Mouse (Mus musculus) midbrain, postnatal 0 days (tissue): ENCODE measurements around the gene Scyl1. TPM values are rescaled to one million over a fixed set of nuclear protein-coding genes. Genes with fewer than 3 reads are reported as not detected.

Experiments used
- ATAC-seq: fragments of 200-750 bp; cut with Nextera tagmentation; 2 replicates; pipeline ENCODE4 v1.8.0; 2017; ENCODE audit warnings: moderate number of reproducible peaks, mild to moderate bottlenecking, moderate TSS enrichment, moderate library complexity; ENCODE audit not compliant: low FRiP score
- DNase-seq: peaks from one replicate; pipeline ENCODE4 v3.0.0-alpha.2; 2015; ENCODE audit warnings: low spot score
- H3K27ac ChIP-seq: fragments of 300-500 bp; sonication (generic); 2 replicates; pipeline ENCODE4 v1.5.1; 2014; ENCODE audit warnings: low read depth, mild to moderate bottlenecking, low read length, mixed read lengths
- H3K27me3 ChIP-seq: fragments of 300-500 bp; sonication (generic); 2 replicates; pipeline ENCODE4 v1.6.1; 2014; ENCODE audit warnings: low read length, control low read depth, mixed read lengths; ENCODE audit not compliant: insufficient read depth
- H3K36me3 ChIP-seq: fragments of 300-500 bp; sonication (generic); 2 replicates; pipeline ENCODE4 v1.6.1; 2014; ENCODE audit warnings: low read length, control low read depth, mixed read lengths; ENCODE audit not compliant: insufficient read depth
- H3K4me1 ChIP-seq: fragments of 300-500 bp; sonication (generic); 2 replicates; pipeline ENCODE4 v1.6.1; 2014; ENCODE audit warnings: mild to moderate bottlenecking, control low read depth, antibody characterized with exemption, low read length, mixed read lengths; ENCODE audit not compliant: insufficient read depth
- H3K4me2 ChIP-seq: fragments of 300-500 bp; sonication (generic); 2 replicates; pipeline ENCODE4 v1.6.1; 2014; ENCODE audit warnings: low read depth, mild to moderate bottlenecking, low read length, mixed read lengths; ENCODE audit not compliant: poor library complexity, severe bottlenecking
- H3K4me3 ChIP-seq: fragments of 300-500 bp; sonication (generic); 2 replicates; pipeline ENCODE4 v1.5.1; 2014; ENCODE audit warnings: low read depth, mild to moderate bottlenecking, low read length, moderate library complexity
- H3K9ac ChIP-seq: fragments of 300-500 bp; sonication (generic); replicated peaks from 2 replicates; pipeline ENCODE4 v1.6.1; 2014; ENCODE audit warnings: mild to moderate bottlenecking, low read length, moderate library complexity, mixed read lengths; ENCODE audit not compliant: poor library complexity, severe bottlenecking
- H3K9me3 ChIP-seq: fragments of 300-500 bp; sonication (generic); 2 replicates; pipeline ENCODE4 v1.6.1; 2016; ENCODE audit warnings: low read length, control low read depth
- CTCF ChIP-seq: IDR thresholded peaks from 2 replicates; pipeline ENCODE4 v1.5.1; 2016; ENCODE audit warnings: antibody characterized with exemption, mild to moderate bottlenecking
- WGBS: fragments of 180-500 bp; shearing (Covaris S2); extraction: QIAGEN DNeasy Blood & Tissue Kit; methylation state at CpG from one replicate; pipeline ENCODE4 v1.1.7; 2014; 5-methylcytosine and 5-hydroxymethylcytosine counted together
- polyA plus RNA-seq: library from polyadenylated mRNA; unstranded; fragments of >200 nt; fragmentation: Nextera tagmentation; extraction: Ambion mirVana; gene quantifications from 2 replicates; pipeline ENCODE4 v1.2.1, GENCODE M21; 2015
- total RNA-seq: library from RNA; depleted of rRNA; stranded (reverse); fragments of >200 nt; gene quantifications from 2 replicates; pipeline ENCODE4 v1.2.3, GENCODE M21; 2014; rRNA removed

Scyl1 gene
- 95.2 and 108 TPM in 2 replicates for total RNA-seq
- polyA plus RNA-seq = 84.2 and 85.8 TPM in 2 replicates

- TF ChIP-seq CTCF = no peak
- Histone ChIP-seq H3K27me3 (no peaks in the 10 kb centered on the region), H3K27ac (peak within 1 kb of the TSS; percentile 71), H3K4me3 (peak within 1 kb of the TSS; percentile 47), H3K36me3 (peaks cover 21% of the 10 kb centered on the region), H3K9me3 (no peaks in the 10 kb centered on the region), H3K4me2 (peak within 1 kb of the TSS; percentile 91), H3K4me1 (no peaks in the 10 kb centered on the region), H3K9ac (peak within 1 kb of the TSS; percentile 70)
- under 1% methylated on average over 64 of the region's 64 CpGs for WGBS
- DNase-seq = peak; percentile 89
- peak; percentile 95 for ATAC-seq
These were observed at the start of gene Scyl1 for GRCm38 (mm10) chr19:5770925-5771860. Scyl1 (minus strand) TSS chr19:5771419.

DNA sequence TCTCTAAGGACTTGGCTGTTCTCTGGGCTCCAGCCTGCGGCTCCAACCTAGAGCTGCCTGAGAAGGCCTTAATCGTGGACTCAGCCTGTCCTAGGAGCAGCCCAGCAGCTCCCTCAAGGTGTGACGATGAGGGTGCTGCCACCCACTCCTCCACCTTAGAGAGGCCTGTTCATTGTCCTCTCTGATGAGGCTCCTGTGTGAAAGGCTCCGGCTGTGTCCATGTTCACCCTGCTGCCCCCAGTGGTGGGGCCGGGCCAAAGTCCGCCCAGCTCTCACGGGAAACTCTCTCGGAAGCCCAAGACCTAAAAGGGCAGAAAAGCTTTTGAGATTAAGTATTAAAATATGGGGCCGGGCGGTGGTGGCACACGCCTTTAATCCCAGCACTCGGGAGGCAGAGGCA lies 48.3 kb upstream of the Scyl1 start:
- TF ChIP-seq CTCF = peak; percentile 55
- Histone ChIP-seq H3K4me1 (no peaks in the 10 kb centered on the region), H3K4me2 (no peak overlapping the region), H3K9me3 (no peaks in the 10 kb centered on the region), H3K9ac (no peak overlapping the region), H3K27ac (no peak overlapping the region), H3K27me3 (no peaks in the 10 kb centered on the region), H3K36me3 (no peaks in the 10 kb centered on the region), H3K4me3 (no peak overlapping the region)
- DNase-seq = no peak
- ATAC-seq = no peak
- WGBS = 50% methylated on average over 12 of the region's 12 CpGs

DNA sequence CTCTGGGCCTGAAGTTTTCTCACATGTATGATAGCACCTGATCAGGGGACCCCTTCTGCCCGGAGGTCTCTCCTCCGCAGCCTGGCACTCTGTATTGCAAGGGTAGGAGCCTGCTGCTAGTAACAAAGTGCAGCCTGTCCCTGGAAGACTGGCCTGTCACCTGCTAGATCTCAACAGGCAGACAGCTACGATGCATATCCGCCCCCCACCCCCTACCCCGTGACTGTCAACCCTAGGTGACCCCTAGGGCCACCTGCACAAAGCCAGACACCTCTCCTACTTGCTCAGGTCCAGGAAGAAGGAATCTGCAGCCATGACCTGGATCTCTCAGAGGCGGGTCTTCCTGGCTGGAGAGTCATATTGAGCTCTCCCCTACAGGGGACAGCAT lies 47.4 kb upstream of the Scyl1 start:
- DNase-seq (no peak), ATAC-seq (no peak)
- Histone ChIP-seq H3K9me3 (no peaks in the 10 kb centered on the region), H3K9ac (no peak overlapping the region), H3K27ac (peak overlapping the region; percentile 86; the same call in 1 of the 2 replicates), H3K27me3 (no peaks in the 10 kb centered on the region), H3K4me1 (no peaks in the 10 kb centered on the region), H3K4me3 (no peak overlapping the region), H3K4me2 (no peak overlapping the region), H3K36me3 (no peaks in the 10 kb centered on the region)
- WGBS = 81% methylated on average over 6 of the region's 6 CpGs
- TF ChIP-seq CTCF = no peak

DNA sequence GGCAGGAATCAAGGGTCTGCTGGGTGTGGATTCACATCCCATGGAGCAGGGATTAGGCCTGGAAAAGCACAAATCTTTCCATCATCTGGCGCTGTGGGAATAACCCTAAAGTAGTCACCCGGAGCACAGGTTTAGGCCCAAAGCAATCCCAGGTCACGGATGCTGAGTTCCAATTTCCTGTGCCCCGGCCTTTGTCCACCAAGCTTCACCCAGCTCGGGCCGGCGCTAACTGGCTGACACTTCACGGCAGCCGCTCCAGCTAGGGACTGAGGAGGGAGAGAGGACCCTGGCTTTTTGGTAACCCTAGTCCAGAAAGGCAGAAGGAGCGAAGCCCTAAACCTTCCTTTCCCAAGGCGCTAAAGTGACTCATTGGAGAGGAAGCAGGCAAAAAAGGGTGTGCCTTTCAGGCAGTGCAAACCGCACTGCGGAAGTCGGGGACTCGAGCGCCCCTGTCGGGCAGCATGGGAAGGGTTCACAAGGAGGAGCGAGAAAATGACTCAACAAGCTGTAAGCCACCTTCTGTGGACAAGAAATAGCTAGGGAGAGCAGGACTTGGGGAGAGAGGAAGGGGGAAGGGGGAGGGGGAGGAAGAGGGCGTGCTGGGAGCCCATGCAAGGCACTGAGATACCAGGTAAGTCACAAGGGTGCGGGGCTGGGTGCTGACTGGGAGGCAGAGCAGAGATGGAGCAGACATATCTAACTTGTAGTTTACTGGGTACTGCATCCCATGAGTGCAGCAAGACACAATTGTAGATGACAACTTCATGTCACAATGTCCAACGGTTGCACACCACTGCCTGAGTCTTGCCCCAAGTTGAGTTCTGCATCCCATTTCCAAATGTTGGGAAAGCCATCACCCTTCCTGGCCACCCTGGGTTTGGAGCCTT lies 46.7 kb upstream of the Scyl1 start:
- no peaks in the 10 kb centered on the region for H3K9me3 ChIP-seq
- H3K27me3 ChIP-seq = no peaks in the 10 kb centered on the region
- H3K27ac ChIP-seq = peak overlapping the region; percentile 86
- 16% methylated on average over 21 of the region's 21 CpGs for WGBS
- DNase-seq = peak; percentile 90
- H3K4me1 ChIP-seq = no peaks in the 10 kb centered on the region
- peak; percentile 74 for ATAC-seq
- TF ChIP-seq CTCF = peak; percentile 91
- peak overlapping the region; percentile 43 for H3K4me2 ChIP-seq
- H3K4me3 ChIP-seq = peak overlapping the region; percentile 13; the same call in 1 of the 2 replicates
- H3K9ac ChIP-seq = peak overlapping the region; percentile 42
- no peaks in the 10 kb centered on the region for H3K36me3 ChIP-seq

DNA sequence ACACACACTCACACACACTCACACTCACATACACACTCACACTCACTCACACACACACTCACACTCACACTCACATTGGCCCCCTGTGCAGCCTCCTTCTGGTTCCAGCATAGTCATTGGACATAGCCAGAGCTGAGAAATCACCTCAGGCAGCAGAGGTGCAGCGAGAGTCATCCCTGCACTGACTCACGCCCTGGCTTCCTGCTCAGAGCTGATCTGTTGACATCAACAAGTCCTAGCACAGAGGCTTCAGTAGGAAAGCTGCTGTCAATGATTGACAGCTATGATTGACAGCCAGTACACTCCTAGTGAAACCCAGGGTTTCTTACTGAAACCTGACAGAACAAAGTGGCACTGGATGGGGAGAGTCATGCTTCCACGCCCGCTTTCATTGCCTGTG lies 44.7 kb upstream of the Scyl1 start:
- Histone ChIP-seq H3K4me1 (peaks cover 19% of the 10 kb centered on the region), H3K27ac (no peak overlapping the region), H3K9me3 (no peaks in the 10 kb centered on the region), H3K36me3 (no peaks in the 10 kb centered on the region), H3K4me2 (no peak overlapping the region), H3K27me3 (no peaks in the 10 kb centered on the region), H3K4me3 (no peak overlapping the region), H3K9ac (no peak overlapping the region)
- TF ChIP-seq CTCF = no peak
- WGBS = 77% methylated on average over 4 of the region's 4 CpGs
- no peak for ATAC-seq
- DNase-seq = no peak
